Mouse (Mus musculus): ENCODE measurements around the gene Asic4. TPM values are rescaled to one million over a fixed set of nuclear protein-coding genes. Genes with fewer than 3 reads are reported as not detected.

Asic4 gene
- polyA plus RNA-seq, 1 experiment from 2014 or later, result 0.18 TPM

- Histone ChIP-seq H3K4me2 (ENCODE audit: low read depth, low read length) (no peak overlapping the region), H3K9ac (ENCODE audit: low read depth, low read length) (no peak overlapping the region), H3K27ac (replicated peaks; ENCODE audit: low read depth, low read length) (no peak overlapping the region), H3K9me3 (ENCODE audit: control insufficient read depth, low read length) (no peaks in the 10 kb centered on the region), H3K36me3 (ENCODE audit: control insufficient read depth, insufficient read depth, low read length) (peaks cover 89% of the 10 kb centered on the region), H3K27me3 (replicated peaks; ENCODE audit: control insufficient read depth, insufficient read depth, low read length) (no peaks in the 10 kb centered on the region), H3K4me3 (ENCODE audit: low read depth, low read length) (no peak overlapping the region), H3K4me1 (ENCODE audit: control insufficient read depth, insufficient read depth, low read length) (no peaks in the 10 kb centered on the region)
- WGBS, result 85% methylated on average over 4 of the region's 4 CpGs
- DNase-seq (ENCODE audit: low spot score) (no peak), ATAC-seq (ENCODE audit: low read depth) (no peak)
Measured at GRCm38 (mm10) chr1:75498897-75499296, 48.7 kb downstream of the Asic4 start.

- Histone ChIP-seq H3K27me3 (replicated peaks; ENCODE audit: control insufficient read depth, insufficient read depth, low read length) (no peaks in the 10 kb centered on the region), H3K27ac (replicated peaks; ENCODE audit: low read depth, low read length) (no peak overlapping the region), H3K9me3 (ENCODE audit: control insufficient read depth, low read length) (no peaks in the 10 kb centered on the region), H3K36me3 (ENCODE audit: control insufficient read depth, insufficient read depth, low read length) (peaks cover 89% of the 10 kb centered on the region), H3K4me2 (ENCODE audit: low read depth, low read length) (no peak overlapping the region), H3K4me3 (ENCODE audit: low read depth, low read length) (no peak overlapping the region), H3K9ac (ENCODE audit: low read depth, low read length) (no peak overlapping the region), H3K4me1 (ENCODE audit: control insufficient read depth, insufficient read depth, low read length) (peaks cover 3% of the 10 kb centered on the region)
- DNase-seq (ENCODE audit: low spot score), result no peak
- WGBS, result 82% methylated on average over 7 of the region's 7 CpGs
- ATAC-seq (ENCODE audit: low read depth), result no peak
Measured at GRCm38 (mm10) chr1:75499441-75499840, 49.2 kb downstream of the Asic4 start.

DNA sequence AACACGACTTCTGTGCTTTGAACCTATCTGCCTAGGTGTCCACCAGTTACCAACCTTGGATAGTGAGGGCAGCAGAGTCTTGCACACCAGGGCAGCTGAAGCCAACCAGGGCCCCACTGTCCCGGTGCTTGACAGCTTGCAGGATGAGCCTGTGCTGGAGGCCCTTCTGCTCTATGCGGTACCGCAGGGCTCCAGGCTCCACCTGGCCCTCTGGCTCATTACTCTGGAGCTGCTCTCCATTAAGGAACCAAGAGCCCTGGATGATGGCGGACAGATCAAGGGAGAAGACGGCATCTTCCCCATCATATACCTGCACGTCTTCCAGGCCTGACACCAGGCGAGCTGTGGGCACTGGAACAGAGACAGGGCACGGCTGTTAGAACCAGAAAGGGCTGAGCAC, 51.7 kb downstream of the Asic4 start:
- ATAC-seq (ENCODE audit: low read depth), result no peak
- Histone ChIP-seq H3K36me3 (ENCODE audit: control insufficient read depth, insufficient read depth, low read length) (peaks cover 68% of the 10 kb centered on the region), H3K4me2 (ENCODE audit: low read depth, low read length) (no peak overlapping the region), H3K27ac (replicated peaks; ENCODE audit: low read depth, low read length) (no peak overlapping the region), H3K4me1 (ENCODE audit: control insufficient read depth, insufficient read depth, low read length) (peaks cover 16% of the 10 kb centered on the region), H3K9ac (ENCODE audit: low read depth, low read length) (no peak overlapping the region), H3K4me3 (ENCODE audit: low read depth, low read length) (no peak overlapping the region), H3K9me3 (ENCODE audit: control insufficient read depth, low read length) (no peaks in the 10 kb centered on the region), H3K27me3 (replicated peaks; ENCODE audit: control insufficient read depth, insufficient read depth, low read length) (no peaks in the 10 kb centered on the region)
- DNase-seq (ENCODE audit: low spot score), result no peak
- 94% methylated on average over 9 of the region's 9 CpGs for WGBS

DNA sequence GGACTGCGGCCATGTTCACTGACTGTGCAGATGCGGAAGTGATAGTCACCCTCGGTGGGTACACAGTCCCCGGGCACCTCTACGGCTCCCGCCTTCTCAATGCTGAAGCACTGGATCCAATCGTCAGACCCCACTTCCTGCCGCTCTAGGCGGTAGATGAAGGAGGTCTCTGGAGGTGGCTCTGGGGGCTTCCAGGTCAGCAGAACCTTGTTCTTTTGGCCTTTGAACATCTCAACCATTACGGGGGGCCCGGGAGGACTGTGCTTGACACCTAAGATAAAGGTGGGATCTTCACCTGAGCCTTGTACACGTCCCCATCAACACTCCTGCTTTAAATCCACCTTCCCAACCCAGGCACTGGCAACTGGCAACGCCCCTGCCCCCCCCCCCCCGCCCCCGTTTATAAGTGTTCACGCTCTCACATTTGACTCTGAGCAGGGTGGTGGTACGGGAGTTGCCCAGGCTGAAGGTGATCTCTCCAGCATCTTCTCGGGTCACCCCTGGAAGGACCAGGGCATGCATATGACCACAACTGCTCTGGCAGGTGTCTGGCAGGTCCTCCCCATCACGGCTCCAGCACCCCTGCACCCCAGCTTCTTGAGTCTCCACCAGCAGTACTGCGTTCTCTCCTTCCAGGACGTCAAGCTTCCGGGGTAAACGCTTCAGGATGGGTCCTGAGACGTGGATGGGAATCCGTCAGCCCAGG, 52.9 kb downstream of the Asic4 start:
- H3K27me3 ChIP-seq (replicated peaks; ENCODE audit: control insufficient read depth, insufficient read depth, low read length), result no peaks in the 10 kb centered on the region
- H3K4me1 ChIP-seq (ENCODE audit: control insufficient read depth, insufficient read depth, low read length), result peaks cover 24% of the 10 kb centered on the region
- H3K27ac ChIP-seq (replicated peaks; ENCODE audit: low read depth, low read length), result no peak overlapping the region
- WGBS, result 88% methylated on average over 22 of the region's 25 CpGs
- no peaks in the 10 kb centered on the region for H3K9me3 ChIP-seq (ENCODE audit: control insufficient read depth, low read length)
- H3K9ac ChIP-seq (ENCODE audit: low read depth, low read length), result no peak overlapping the region
- ATAC-seq (ENCODE audit: low read depth) (no peak), DNase-seq (ENCODE audit: low spot score) (no peak)
- H3K4me2 ChIP-seq (ENCODE audit: low read depth, low read length), result peak overlapping the region; percentile 96
- H3K36me3 ChIP-seq (ENCODE audit: control insufficient read depth, insufficient read depth, low read length), result peaks cover 56% of the 10 kb centered on the region
- H3K4me3 ChIP-seq (ENCODE audit: low read depth, low read length), result no peak overlapping the region

DNA sequence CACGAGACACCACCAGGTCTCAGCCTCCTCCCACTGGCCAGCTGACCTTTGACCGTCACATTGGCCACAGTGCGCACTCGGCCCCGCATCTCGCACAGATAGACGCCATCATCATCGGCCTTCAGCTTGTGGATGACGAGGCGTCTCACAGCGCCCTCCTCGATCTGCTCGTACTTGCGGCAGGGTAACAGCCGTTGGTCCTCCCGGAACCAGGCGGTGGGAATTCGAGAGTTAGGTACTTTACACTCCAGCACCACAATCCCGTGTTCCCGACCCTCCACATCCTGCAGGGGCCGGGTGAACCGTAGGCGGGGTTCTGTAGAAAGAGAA, 53.4 kb downstream of the Asic4 start:
- H3K4me1 ChIP-seq (ENCODE audit: control insufficient read depth, insufficient read depth, low read length), result peaks cover 24% of the 10 kb centered on the region
- peak overlapping the region; percentile 92; the same call in 1 of the 2 replicates for H3K4me3 ChIP-seq (ENCODE audit: low read depth, low read length)
- H3K4me2 ChIP-seq (ENCODE audit: low read depth, low read length), result peak overlapping the region; percentile 96
- WGBS, result 72% methylated on average over 23 of the region's 23 CpGs
- H3K27ac ChIP-seq (replicated peaks; ENCODE audit: low read depth, low read length), result no peak overlapping the region
- DNase-seq (ENCODE audit: low spot score) (no peak), ATAC-seq (ENCODE audit: low read depth) (no peak)
- H3K9me3 ChIP-seq (ENCODE audit: control insufficient read depth, low read length), result no peaks in the 10 kb centered on the region
- H3K27me3 ChIP-seq (replicated peaks; ENCODE audit: control insufficient read depth, insufficient read depth, low read length), result no peaks in the 10 kb centered on the region
- H3K36me3 ChIP-seq (ENCODE audit: control insufficient read depth, insufficient read depth, low read length), result peaks cover 51% of the 10 kb centered on the region
- no peak overlapping the region for H3K9ac ChIP-seq (ENCODE audit: low read depth, low read length)

DNA sequence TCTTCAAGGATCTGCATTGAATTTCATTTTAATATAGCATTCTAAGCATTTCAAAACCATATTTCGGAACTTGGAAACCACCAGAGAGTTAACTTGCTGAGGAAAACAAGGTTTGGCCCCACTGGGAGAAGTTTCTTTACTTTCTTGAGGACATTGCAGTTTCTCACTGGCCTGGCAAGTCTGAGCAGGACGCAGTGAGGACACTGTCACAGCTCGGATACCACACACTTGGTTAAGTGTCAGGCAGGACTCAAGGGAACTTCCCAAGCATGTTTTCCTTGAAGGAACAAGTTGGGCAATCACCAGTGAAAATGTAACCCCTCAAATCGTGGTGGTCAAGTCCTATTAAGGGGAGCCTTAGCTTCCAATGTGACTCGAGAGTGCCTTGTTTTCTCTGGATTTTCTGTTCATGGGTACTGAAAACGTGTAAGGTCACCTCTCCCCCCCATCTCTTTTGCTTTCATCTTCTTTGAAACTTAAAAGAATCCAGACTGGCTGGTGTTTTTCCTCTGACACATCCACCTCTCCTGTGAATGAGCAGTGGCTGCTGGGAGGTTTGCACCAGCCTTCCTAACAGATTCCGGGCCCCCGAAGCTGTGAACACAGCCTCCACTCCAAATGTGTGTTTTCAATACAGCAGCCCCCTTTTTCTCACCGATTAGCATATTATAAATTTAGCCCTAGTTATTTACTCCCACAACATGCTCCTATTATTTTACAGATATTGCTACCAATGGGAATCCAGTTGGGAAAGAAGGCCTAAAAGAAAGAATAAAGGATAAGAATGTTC, 54.2 kb downstream of the Asic4 start:
- Histone ChIP-seq H3K4me2 (ENCODE audit: low read depth, low read length) (peak overlapping the region; percentile 96), H3K27me3 (replicated peaks; ENCODE audit: control insufficient read depth, insufficient read depth, low read length) (no peaks in the 10 kb centered on the region), H3K9me3 (ENCODE audit: control insufficient read depth, low read length) (no peaks in the 10 kb centered on the region), H3K36me3 (ENCODE audit: control insufficient read depth, insufficient read depth, low read length) (peaks cover 43% of the 10 kb centered on the region), H3K4me3 (ENCODE audit: low read depth, low read length) (peak overlapping the region; percentile 92), H3K4me1 (ENCODE audit: control insufficient read depth, insufficient read depth, low read length) (peaks cover 24% of the 10 kb centered on the region), H3K9ac (ENCODE audit: low read depth, low read length) (peak overlapping the region; percentile 98), H3K27ac (replicated peaks; ENCODE audit: low read depth, low read length) (peak overlapping the region; percentile 97; the same call in 1 of the 2 replicates)
- DNase-seq (ENCODE audit: low spot score) (no peak), ATAC-seq (ENCODE audit: low read depth) (no peak)
- WGBS, result 44% methylated on average over 9 of the region's 9 CpGs

- Histone ChIP-seq H3K4me2 (ENCODE audit: low read depth, low read length) (peak overlapping the region; percentile 96), H3K27me3 (replicated peaks; ENCODE audit: control insufficient read depth, insufficient read depth, low read length) (no peaks in the 10 kb centered on the region), H3K9ac (ENCODE audit: low read depth, low read length) (peak overlapping the region; percentile 98), H3K9me3 (ENCODE audit: control insufficient read depth, low read length) (no peaks in the 10 kb centered on the region), H3K27ac (replicated peaks; ENCODE audit: low read depth, low read length) (peak overlapping the region; percentile 97), H3K4me1 (ENCODE audit: control insufficient read depth, insufficient read depth, low read length) (peaks cover 24% of the 10 kb centered on the region), H3K36me3 (ENCODE audit: control insufficient read depth, insufficient read depth, low read length) (peaks cover 34% of the 10 kb centered on the region), H3K4me3 (ENCODE audit: low read depth, low read length) (peak overlapping the region; percentile 92)
- ATAC-seq (ENCODE audit: low read depth), result peak; percentile 44
- DNase-seq (ENCODE audit: low spot score), result peak; percentile 79
- under 1% methylated on average over 60 of the region's 84 CpGs for WGBS
Measured at GRCm38 (mm10) chr1:75505159-75505955, 55.1 kb downstream of the Asic4 start.

- DNase-seq (ENCODE audit: low spot score) (peak; percentile 97), ATAC-seq (ENCODE audit: low read depth) (peak; percentile 94)
- Histone ChIP-seq H3K9ac (ENCODE audit: low read depth, low read length) (peak within 1 kb of the TSS; percentile 98), H3K27ac (replicated peaks; ENCODE audit: low read depth, low read length) (peak within 1 kb of the TSS; percentile 97), H3K9me3 (ENCODE audit: control insufficient read depth, low read length) (no peaks in the 10 kb centered on the region), H3K4me1 (ENCODE audit: control insufficient read depth, insufficient read depth, low read length) (peaks cover 24% of the 10 kb centered on the region), H3K36me3 (ENCODE audit: control insufficient read depth, insufficient read depth, low read length) (peaks cover 25% of the 10 kb centered on the region), H3K27me3 (replicated peaks; ENCODE audit: control insufficient read depth, insufficient read depth, low read length) (no peaks in the 10 kb centered on the region), H3K4me2 (ENCODE audit: low read depth, low read length) (peak within 1 kb of the TSS; percentile 96), H3K4me3 (ENCODE audit: low read depth, low read length) (peak within 1 kb of the TSS; percentile 92)
- 0% methylated on average over 17 of the region's 65 CpGs for WGBS
Measured at GRCm38 (mm10) chr1:75505956-75506831, 56.0 kb downstream of the Asic4 start, which contains the start of gene Obsl1. Obsl1 (minus strand) TSS chr1:75506452.

Measured in embryonic facial prominence, embryonic 14.5 days (tissue).